Mouse (Mus musculus): ENCODE measurements at regions not wholly inside any gene's neighbourhood (a gene's known extent, or its start where the extent isn't known, plus 50 kb on each side); places are given as distances from the start of the nearest gene placed in this dataset.
A peak's percentile ranks its signal among the peaks of the same experiment; 100 is the strongest.

DNA sequence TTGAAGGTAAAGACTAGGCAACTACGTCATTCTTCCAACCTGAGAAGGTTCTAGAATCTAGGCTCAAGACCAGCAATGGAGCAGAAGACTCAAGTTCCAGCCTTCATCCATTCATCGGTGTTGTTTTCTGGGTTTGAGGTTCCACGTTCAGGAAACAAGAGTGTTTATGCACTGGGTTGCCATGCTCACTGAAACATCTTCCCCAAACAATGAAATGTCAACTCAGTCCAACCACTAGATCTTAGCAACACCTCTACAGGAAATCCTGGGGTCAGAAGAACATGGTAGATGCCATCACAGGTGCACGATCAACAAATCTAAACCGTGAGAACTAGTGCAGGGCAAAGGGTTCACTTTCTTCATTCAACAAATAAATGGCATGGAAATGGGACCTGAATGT is 304.8 kb upstream of the Klf3 start:
- no peak for DNase-seq (ENCODE audit: low spot score in 2 of 2)

GRCm38 (mm10) chr5:64499131-64499530 is 304.1 kb upstream of the Klf3 start:
- DNase-seq (ENCODE audit: low spot score in 2 of 2) = no peak

GRCm38 (mm10) chr5:64500413-64500812 is 302.8 kb upstream of the Klf3 start:
- DNase-seq (ENCODE audit: low spot score in 2 of 2) = peak; percentile 17 to 32

GRCm38 (mm10) chr5:64500866-64501265 is 302.3 kb upstream of the Klf3 start:
- no peak for DNase-seq (ENCODE audit: low spot score in 2 of 2)

DNA sequence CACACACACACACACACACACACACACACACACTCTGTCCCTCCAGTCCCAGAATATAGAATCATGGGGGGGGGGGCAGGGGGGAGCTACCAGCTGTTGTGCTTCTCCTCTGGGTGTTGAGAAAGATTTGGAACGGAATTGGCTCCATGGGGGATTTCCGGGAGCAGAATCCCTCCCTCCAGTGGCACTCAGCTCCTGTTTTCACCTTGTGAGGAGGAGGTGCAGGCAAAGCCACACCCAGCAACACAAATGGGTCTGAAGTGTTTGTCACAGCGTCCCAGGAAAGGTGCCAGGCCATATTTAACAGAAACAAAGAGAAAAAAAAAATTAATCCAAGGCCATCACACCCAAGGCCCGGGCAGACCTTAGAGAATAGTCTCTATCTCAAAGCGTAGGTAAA is 301.4 kb upstream of the Klf3 start:
- no peak for DNase-seq (ENCODE audit: low spot score in 2 of 2)

DNA sequence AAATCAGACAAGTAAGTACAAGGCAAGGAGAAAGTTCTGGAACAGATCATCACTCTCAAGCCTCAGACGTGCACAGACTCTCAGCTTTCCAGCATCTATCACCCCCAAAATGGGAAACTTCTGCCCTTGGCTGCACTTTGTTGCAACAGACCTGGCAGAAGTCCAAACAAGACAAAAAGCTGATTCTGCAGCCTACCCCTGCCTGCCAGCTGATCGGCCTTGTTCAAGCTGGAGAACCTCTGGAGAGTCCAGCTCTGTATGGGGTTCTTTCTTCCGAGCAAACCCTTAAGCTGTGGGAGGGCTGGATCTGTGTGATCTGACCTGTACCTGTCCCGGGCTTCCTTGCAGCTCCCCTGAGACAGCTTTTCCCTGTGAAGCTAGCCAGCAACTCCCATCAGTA is 299.7 kb upstream of the Klf3 start:
- no peak for DNase-seq (ENCODE audit: low spot score in 2 of 2)

- no peak for DNase-seq (ENCODE audit: low spot score in 2 of 2)
These were observed 298.7 kb upstream of the Klf3 start for GRCm38 (mm10) chr5:64504507-64504906.

GRCm38 (mm10) chr5:64505227-64505834 is 297.9 kb upstream of the Klf3 start:
- peak; percentile 69 to 79 for DNase-seq (ENCODE audit: low spot score in 2 of 2)

DNA sequence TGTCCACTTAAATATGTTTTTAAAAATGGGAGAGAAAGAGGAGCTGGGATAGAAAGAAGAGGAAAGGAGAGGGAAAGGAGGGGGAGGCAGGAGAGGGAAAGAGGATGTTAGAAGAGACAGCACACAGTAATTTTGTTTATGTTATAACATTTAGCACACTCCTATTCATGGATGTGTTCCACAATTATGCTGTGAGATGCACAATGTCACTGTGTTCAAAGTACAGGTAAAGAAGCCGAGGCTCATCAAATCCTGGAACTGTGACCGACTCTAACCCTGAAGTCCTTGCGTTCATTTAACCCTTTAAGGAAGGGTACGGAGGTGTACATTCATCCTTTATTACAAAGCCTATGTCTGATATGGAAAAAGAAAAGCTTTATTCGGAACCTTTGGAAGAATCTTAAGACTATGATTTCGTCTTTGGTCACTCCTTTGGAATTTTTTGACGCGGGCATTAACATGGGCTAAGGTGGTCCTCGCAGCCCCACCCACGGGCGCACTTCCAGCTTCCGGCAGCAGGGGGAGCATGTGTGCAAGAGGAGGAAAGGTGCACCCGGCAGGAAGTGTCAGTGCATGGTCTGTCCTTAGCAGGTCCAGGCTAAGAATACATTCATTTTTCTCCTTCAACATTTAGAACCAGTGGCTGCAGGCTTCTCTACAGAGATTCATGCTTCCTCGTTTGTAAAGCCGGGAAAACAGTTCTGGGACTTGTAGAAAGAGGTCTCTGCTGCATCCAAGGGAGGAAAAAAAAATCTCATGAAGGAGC is 297.2 kb upstream of the Klf3 start:
- DNase-seq (ENCODE audit: low spot score in 2 of 2) = peak; percentile 85 to 95

DNA sequence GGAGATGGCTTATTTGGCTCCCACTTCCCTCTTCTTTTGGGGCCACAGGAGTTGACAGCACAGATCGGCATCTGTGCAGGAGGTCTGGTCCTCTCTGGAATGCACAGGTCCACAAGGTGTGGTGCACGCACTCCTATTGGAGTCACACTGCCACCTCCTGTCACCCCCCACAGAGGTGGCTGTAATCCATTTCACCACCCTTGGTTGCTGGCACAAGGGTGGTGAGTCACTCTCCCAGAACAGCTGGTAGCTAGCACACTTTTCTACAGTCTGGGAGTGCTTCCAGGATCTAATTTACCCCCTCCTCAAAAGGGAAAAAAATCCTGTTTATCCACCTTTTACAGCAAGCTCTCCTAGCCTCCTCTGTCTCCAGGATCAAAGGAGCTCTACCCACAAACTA is 294.6 kb upstream of the Klf3 start:
- no peak for DNase-seq (ENCODE audit: low spot score in 2 of 2)

DNA sequence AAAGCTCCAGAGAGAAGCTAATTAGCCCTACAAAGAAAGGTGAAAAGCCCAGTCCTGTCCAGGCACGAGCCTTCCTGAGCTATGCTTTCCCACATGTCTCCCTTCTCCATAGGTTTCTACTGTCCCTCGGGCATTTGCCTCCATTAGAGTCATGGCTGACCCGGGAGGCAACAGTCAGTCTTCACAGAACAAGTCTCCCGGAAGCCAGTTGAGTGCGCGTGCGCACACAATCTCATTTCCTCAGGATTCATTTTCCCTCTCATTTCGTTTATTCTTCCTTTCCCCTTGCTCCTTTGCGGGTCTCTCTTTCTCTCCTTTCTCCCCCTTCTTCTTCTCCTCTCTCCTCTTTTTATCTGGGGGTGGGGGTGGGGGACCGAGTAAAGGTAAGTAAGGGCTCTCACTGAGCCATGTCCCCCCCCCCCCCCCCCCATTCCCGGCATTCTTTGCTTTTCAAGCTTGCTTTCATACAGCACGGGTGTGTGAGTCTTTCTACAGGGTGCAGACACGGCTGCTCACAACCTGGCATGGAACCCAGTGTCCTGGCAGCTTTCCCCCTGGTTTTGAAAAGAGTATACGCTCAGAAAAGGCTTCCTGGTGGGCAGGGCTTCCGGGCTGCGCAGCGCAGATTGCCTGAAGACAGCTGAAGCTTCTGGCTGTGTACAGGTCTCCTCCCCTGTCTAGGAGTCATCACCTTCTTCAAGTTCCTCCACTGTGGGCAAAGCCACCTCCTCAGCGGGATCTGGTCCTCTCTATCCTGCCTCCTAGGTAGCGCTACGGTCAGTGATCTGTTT is 289.8 kb upstream of the Klf3 start:
- DNase-seq (ENCODE audit: low spot score in 2 of 2) = no peak

DNA sequence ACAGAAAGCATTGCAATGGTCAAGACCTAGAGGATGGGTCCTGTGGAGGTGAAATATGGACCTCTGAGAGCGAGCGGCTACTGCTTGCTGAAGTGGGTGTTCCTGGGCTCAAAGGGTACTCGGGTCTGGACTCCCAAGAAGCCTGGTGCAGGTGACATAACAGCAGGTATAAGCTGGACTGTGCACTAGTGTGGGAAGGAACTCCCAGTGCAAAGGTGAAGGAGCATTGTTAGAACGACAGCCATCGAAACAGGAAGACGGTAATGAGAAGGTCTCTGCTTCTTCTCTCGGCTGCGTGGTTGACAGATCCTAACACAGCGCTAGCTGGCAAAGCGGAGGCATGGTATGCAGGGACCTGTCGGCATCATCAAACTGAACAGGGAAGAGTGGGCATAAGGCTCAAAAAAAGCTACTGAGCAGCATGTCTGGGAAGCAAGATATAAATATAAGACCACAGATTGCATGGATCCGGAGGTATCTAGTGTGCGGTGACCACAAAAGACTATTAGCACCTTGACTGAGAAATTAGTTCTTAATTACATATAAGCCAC is 287.0 kb upstream of the Klf3 start:
- no peak for DNase-seq (ENCODE audit: low spot score in 2 of 2)

- DNase-seq (ENCODE audit: low spot score in 2 of 2) = no peak
These were observed 285.9 kb upstream of the Klf3 start for GRCm38 (mm10) chr5:64517241-64517640.

DNA sequence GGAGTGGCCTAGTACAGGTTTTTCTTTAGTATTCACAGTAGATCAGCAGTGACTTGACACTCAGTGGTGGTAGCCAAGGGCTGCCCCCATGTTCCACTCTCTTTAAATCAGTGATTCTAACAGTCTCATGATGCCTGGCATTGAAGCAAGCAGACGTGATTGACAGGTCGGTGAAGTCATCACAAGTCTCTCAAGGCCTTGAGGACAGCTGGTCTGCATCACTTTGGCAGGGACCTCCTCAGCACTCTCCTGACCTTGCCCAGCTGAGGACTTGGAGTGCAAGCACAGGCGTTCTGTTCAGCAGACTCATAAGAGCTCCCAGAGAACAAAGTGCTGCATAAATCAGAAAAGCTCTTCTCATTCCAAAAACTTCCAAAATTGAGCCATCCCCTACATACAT is 285.4 kb upstream of the Klf3 start:
- DNase-seq (ENCODE audit: low spot score in 2 of 2) = no peak

DNA sequence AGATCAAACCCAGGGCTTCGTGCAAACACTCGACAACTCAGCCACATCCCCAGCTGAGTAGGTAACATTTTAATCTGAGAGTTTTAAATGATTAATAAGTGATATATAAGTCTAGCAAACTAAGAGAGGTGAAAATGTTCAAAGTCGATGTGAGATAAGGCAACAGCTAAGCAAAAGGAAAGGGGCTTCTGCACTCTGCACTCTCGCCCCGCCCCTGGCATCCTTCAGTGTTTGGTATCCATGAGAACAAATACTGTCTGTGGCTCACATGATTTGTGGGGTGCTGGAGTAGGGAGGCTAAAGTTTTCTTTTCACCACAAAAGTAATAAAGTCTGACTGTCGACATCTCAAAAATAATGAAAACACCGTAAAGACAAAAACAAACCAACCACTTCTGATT is 284.2 kb upstream of the Klf3 start:
- DNase-seq (ENCODE audit: low spot score in 2 of 2) = no peak

DNA sequence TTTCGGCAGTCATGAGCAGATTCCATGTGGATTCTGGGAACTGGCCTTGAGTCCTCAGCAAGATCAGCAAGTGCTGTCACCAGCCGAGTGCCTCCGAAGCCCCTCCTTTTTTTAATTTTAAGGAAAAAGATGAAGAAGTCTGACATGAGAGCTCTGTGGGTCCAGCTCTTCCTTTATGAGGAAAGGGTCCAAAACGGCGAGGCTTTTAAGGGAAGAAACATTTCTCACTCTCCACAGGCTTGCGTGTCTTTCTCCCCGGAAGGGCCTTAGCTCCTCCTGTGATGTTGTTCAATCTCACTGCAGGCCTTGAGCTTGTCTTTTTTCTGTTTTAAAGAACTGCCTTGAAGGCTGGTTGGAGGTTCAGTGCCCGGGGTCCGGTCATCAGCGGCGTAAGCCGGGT is 283.5 kb upstream of the Klf3 start:
- no peak for DNase-seq (ENCODE audit: low spot score in 2 of 2)

- DNase-seq (ENCODE audit: low spot score in 2 of 2) = no peak
These were observed 281.8 kb upstream of the Klf3 start for GRCm38 (mm10) chr5:64521401-64521800.

DNA sequence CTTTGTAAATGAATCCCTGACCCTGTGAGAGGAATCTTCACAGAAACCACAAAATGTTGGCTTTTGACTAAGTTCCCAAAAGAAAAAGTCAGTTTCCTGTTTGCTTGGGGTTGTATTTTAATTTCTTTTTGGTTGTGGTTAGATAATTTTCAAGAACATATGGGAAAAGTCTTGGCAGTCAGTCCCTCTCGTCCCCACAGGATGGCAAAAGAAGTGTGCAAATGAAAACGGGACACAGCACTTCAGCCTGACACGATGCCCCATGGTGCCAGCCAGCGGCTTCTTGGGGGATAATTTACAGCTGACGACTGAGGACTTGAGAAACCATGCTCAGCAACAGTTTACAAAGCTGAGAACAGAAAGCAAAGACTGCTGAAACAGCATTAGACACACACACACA is 281.2 kb upstream of the Klf3 start:
- no peak for DNase-seq (ENCODE audit: low spot score in 2 of 2)

DNA sequence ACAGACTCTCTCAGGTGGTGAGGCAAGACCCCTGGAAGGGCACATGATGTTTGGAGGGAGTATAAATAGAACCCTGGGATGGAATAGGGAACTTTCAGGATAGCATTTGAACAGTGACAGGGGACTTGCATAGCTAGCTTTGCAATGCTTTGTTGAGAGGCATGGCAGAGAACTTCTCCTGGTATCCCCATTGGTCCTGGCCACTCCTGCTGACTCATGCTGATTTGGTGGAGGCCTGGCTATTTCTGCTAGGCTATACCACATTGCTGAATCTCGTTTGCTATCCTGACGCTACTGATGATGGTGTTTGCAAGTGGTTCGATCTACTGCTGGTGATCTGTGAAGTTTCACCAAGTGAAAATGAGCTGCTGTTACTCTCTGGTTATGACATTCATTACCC is 276.7 kb upstream of the Klf3 start:
- no peak for DNase-seq (ENCODE audit: low spot score in 2 of 2)

GRCm38 (mm10) chr5:64527962-64528361 is 275.2 kb upstream of the Klf3 start:
- no peak for DNase-seq (ENCODE audit: low spot score in 2 of 2)

GRCm38 (mm10) chr5:64534371-64534770 is 268.8 kb upstream of the Klf3 start:
- no peak for DNase-seq (ENCODE audit: low spot score in 2 of 2)

- DNase-seq (ENCODE audit: low spot score in 2 of 2) = no peak
These were observed 268.2 kb upstream of the Klf3 start for GRCm38 (mm10) chr5:64534947-64535346.

DNA sequence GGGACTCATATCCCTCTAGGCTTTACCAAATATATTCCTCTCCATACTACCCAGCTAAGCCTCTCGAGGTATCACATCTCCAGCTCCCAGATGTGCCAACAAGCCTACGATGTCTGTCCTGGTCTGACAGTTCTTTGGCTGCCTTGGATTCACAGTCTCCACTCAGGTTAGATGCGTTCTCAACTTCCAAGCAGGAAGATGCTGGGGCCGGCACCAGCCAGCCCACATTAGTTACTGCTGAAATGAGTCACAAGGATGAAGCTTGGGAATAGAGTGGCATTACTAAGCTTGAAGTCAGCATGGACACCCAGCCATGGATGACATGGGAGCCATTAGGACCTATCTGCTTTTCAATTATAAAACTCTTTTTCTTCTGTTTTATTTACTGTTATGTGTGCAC is 267.6 kb upstream of the Klf3 start:
- DNase-seq (ENCODE audit: low spot score in 2 of 2) = no peak

Data from spleen, postnatal 14 days (tissue).